Comparison of ENCODE assay signal across 8 mouse cellular contexts in the genomic region with DNA sequence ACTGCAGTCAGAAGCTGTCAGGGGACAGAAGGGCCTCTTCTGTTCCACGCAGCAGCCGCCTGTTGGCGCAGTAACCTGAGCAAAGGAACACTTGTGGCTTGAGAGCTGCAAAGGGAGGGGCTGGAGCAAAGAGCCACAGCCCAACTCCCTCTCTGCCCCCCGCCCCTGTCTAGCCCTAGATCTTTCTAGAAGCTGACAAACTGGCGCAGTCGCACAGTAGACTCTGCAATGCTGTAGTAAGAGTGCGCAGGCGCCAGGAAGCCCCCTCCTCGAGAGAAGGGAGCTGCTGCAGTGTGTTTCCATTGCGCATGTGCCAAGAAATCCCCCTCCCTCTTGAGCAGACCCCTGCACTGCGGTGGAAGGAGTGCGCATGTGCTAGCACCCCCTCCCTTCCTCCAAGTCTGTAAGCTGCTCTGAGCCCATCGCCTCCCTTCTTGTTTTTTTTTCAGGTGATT.
A peak's percentile ranks its signal among the peaks of the same experiment; 100 is the strongest.
DNase-seq lines count a peak whose midpoint lies in the region; ATAC-seq lines count a peak whose summit lies in the region.

No protein-coding gene starts in this region.

- H3K4me2 ChIP-seq in lung, embryonic 15.5 days, result peak overlapping the region; percentile 52

- H3K9me3 ChIP-seq in lung, embryonic 15.5 days, result no peaks in the 10 kb centered on the region
- peaks cover 19% of the 10 kb centered on the region for H3K9me3 ChIP-seq in hindbrain, embryonic 10.5 days
- peaks cover 21% of the 10 kb centered on the region; the same call in 1 of the 2 replicates for H3K9me3 ChIP-seq in midbrain, embryonic 10.5 days (replicated peaks)

- H3K9ac ChIP-seq in lung, embryonic 15.5 days, result no peak overlapping the region

- H3K4me1 ChIP-seq in lung, embryonic 15.5 days, result no peaks in the 10 kb centered on the region
- H3K4me1 ChIP-seq in hindbrain, embryonic 10.5 days (replicated peaks), result peaks cover 15% of the 10 kb centered on the region
- H3K4me1 ChIP-seq in midbrain, embryonic 10.5 days, result peaks cover 32% of the 10 kb centered on the region

- H3K27me3 ChIP-seq in lung, embryonic 15.5 days, result no peaks in the 10 kb centered on the region
- H3K27me3 ChIP-seq in hindbrain, embryonic 10.5 days (ENCODE audit: insufficient read depth, poor library complexity, severe bottlenecking), result no peaks in the 10 kb centered on the region
- no peaks in the 10 kb centered on the region for H3K27me3 ChIP-seq in midbrain, embryonic 10.5 days (ENCODE audit: low read depth, poor library complexity, severe bottlenecking)

- H3K4me3 ChIP-seq in lung, embryonic 15.5 days, result peak overlapping the region; percentile 12
- peak overlapping the region; percentile 38 for H3K4me3 ChIP-seq in hindbrain, embryonic 10.5 days
- peak overlapping the region; percentile 38 for H3K4me3 ChIP-seq in midbrain, embryonic 10.5 days

- DNase-seq in frontal cortex, postnatal 10 days (ENCODE audit: low spot score in 2 of 2), result peak; percentile 72 to 83
- DNase-seq in frontal cortex, postnatal 25 days (ENCODE audit: low spot score in 2 of 2), result no peak
- DNase-seq in lung, postnatal 14 days, result no peak
- peak; percentile 84 for DNase-seq in hindbrain, embryonic 10.5 days (ENCODE audit: low spot score)
- DNase-seq in midbrain, embryonic 10.5 days (ENCODE audit: low spot score), result peak; percentile 81

- no peaks in the 10 kb centered on the region for H3K36me3 ChIP-seq in lung, embryonic 15.5 days
- H3K36me3 ChIP-seq in hindbrain, embryonic 10.5 days, result no peaks in the 10 kb centered on the region
- H3K36me3 ChIP-seq in midbrain, embryonic 10.5 days, result no peaks in the 10 kb centered on the region

- ATAC-seq in lung, embryonic 15.5 days (ENCODE audit: borderline replicate concordance, extremely low read depth, low FRiP score, low TSS enrichment), result peak; percentile 90
- no peak for ATAC-seq in megakaryocyte-erythroid progenitor cell, adult 5-6 weeks (replicated peaks; ENCODE audit: low FRiP score, low TSS enrichment, poor library complexity, severe bottlenecking)
- ATAC-seq in monocyte, adult 5-6 weeks (replicated peaks; ENCODE audit: insufficient number of reproducible peaks, low FRiP score, low TSS enrichment, poor library complexity, severe bottlenecking), result no peak

- peak overlapping the region; percentile 39; the same call in 1 of the 2 replicates for H3K27ac ChIP-seq in lung, embryonic 15.5 days
- H3K27ac ChIP-seq in hindbrain, embryonic 10.5 days, result peak overlapping the region; percentile 82
- peak overlapping the region; percentile 75 for H3K27ac ChIP-seq in midbrain, embryonic 10.5 days (replicated peaks)

- 9% methylated on average over 13 of the region's 13 CpGs for WGBS in lung, embryonic 15.5 days
- WGBS in hindbrain, embryonic 10.5 days, result 13% methylated on average over 13 of the region's 13 CpGs
- WGBS in midbrain, embryonic 10.5 days, result 12% methylated on average over 13 of the region's 13 CpGs

Comparison
In these comparisons a context has a peak if more than half of its experiments do, and no peak if none do; other contexts are left out.
1. DNase-seq: peak in frontal cortex, postnatal 10 days (2 of 2), hindbrain, embryonic 10.5 days (single experiment) and midbrain, embryonic 10.5 days (single experiment); none in frontal cortex, postnatal 25 days (0 of 2) and lung, postnatal 14 days (single experiment).
2. Peak in every context shown above with its lines, with median percentiles within 50 percentile points of each other: H3K27ac ChIP-seq and H3K4me3 ChIP-seq.